Mouse (Mus musculus) ES-Bruce4 (cell line): ENCODE measurements around the gene Gper1. TPM values are rescaled to one million over a fixed set of nuclear protein-coding genes. Genes with fewer than 3 reads are reported as not detected.

ENCODE experiments used
- H3K27ac ChIP-seq: 2 replicates; pipeline ENCODE4 v1.5.1; 2012; ENCODE audit warnings: low read length, inconsistent platforms; ENCODE audit not compliant: insufficient read depth
- H3K27me3 ChIP-seq: 2 replicates; pipeline ENCODE4 v1.6.1; 2012; ENCODE audit warnings: mild to moderate bottlenecking, low read length, inconsistent platforms; ENCODE audit not compliant: control insufficient read depth, poor library complexity, insufficient read depth, severe bottlenecking
- H3K36me3 ChIP-seq: 2 replicates; pipeline ENCODE4 v1.6.1; 2012; ENCODE audit warnings: inconsistent platforms, mild to moderate bottlenecking, low read length, moderate library complexity; ENCODE audit not compliant: control insufficient read depth, poor library complexity, insufficient read depth, severe bottlenecking
- H3K4me1 ChIP-seq: one replicate; pipeline ENCODE4 v1.8.1; 2011; ENCODE audit warnings: low read length; ENCODE audit not compliant: control insufficient read depth, insufficient read depth
- H3K4me3 ChIP-seq: 2 replicates; pipeline ENCODE4 v1.5.1; 2011; ENCODE audit warnings: low read depth, mild to moderate bottlenecking, low read length
- H3K9ac ChIP-seq: 2 replicates; pipeline ENCODE4 v1.6.1; 2012; ENCODE audit warnings: low read depth, mild to moderate bottlenecking, inconsistent platforms; ENCODE audit not compliant: poor library complexity, severe bottlenecking
- H3K9me3 ChIP-seq: replicated peaks from 2 replicates; pipeline ENCODE4 v1.6.1; 2012; ENCODE audit warnings: mild to moderate bottlenecking, low read length, inconsistent platforms; ENCODE audit not compliant: control insufficient read depth, poor library complexity, insufficient read depth, severe bottlenecking
- CTCF ChIP-seq: IDR thresholded peaks from one replicate; pipeline ENCODE4 v1.8.1; 2011; ENCODE audit warnings: low read depth, low read length
- EP300 ChIP-seq: IDR thresholded peaks from 2 replicates; pipeline ENCODE4 v1.6.1; 2011; ENCODE audit warnings: low read depth, low read length; ENCODE audit not compliant: insufficient read depth
- POLR2A ChIP-seq: IDR thresholded peaks from one replicate; pipeline ENCODE4 v1.8.1; 2011; ENCODE audit warnings: low read length; ENCODE audit not compliant: insufficient read depth
- polyA plus RNA-seq: library from polyadenylated mRNA; stranded (reverse); fragments of >200 nt; gene quantifications from 2 replicates; pipeline ENCODE4 v1.2.4, GENCODE M21; 2011; ENCODE audit warnings: low read depth; ENCODE audit not compliant: missing spikeins, insufficient read depth, insufficient read length

Gper1 gene
- polyA plus RNA-seq, 1 experiment = not detected

DNA sequence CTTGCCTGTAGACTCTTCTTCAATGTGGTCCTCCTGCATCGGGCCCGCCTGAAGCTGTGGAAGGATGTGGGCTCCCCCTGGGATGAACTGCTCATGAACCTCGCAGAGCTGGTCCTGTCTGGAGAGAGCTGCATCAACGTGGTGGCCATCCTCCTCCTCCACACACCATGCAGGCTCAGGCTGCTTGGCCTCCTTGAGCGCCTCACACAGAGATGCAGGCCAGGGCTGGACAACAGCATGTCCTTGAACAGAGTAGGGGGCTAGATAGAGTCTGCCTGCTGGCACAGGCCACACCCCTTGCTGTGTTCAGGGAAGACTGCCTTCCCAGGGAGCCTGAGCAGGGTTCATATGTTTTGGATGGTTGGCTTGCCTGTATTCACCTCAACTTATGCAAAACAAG, 8.0 kb upstream of the Gper1 start:
- Histone ChIP-seq H3K36me3 (no peaks in the 10 kb centered on the region), H3K4me3 (no peak overlapping the region), H3K27me3 (no peaks in the 10 kb centered on the region), H3K4me1 (no peaks in the 10 kb centered on the region), H3K9ac (no peak overlapping the region), H3K9me3 (no peaks in the 10 kb centered on the region), H3K27ac (no peak overlapping the region)
- TF ChIP-seq POLR2A (no peak), CTCF (no peak)

DNA sequence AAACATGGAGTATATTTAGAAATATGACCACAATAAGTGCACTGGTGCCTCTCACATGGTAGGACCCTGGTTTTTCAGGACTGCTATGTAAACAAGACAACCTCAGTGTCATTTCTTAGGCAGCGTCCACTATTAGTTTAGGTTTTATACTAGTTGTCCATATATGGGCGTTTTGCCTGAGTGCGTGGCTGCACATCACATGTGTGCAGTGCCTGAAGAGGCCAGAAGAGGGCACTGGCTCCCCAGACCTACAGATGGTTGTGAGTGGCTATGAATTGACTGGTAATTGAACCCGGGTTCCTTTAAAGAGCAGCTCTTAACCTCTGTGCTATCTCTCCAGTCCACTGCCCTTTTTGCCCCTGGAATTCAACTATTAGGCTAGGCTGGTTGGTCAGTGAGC, 6.0 kb upstream of the Gper1 start:
- Histone ChIP-seq H3K4me1 (no peaks in the 10 kb centered on the region), H3K27me3 (no peaks in the 10 kb centered on the region), H3K4me3 (no peak overlapping the region), H3K27ac (no peak overlapping the region), H3K36me3 (no peaks in the 10 kb centered on the region), H3K9me3 (no peaks in the 10 kb centered on the region), H3K9ac (no peak overlapping the region)
- TF ChIP-seq CTCF (peak; percentile 48), POLR2A (no peak), EP300 (no peak)

DNA sequence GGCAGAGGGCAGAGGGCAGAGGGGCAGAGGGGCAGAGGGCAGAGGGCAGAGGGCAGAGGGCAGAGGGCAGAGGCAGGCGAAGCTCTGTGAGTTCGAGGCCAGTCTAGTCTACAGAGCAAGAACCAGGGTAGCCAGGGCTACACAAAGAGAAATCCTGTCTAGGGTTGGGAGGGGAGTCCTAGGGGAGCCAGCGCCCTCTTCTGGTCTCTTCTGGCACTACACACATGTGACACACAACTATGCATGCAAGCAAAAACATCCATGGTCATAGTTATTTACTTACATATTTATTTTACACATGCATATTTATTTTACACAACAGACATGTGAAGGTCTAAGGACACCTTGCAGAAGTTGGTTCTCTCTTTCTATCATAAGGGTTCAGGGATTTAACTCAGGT, 5.5 kb upstream of the Gper1 start:
- Histone ChIP-seq H3K27ac (no peak overlapping the region), H3K4me3 (no peak overlapping the region), H3K4me1 (no peaks in the 10 kb centered on the region), H3K9me3 (no peaks in the 10 kb centered on the region), H3K9ac (no peak overlapping the region), H3K36me3 (no peaks in the 10 kb centered on the region), H3K27me3 (no peaks in the 10 kb centered on the region)
- TF ChIP-seq EP300 = no peak
- TF ChIP-seq CTCF = peak; percentile 38
- no peak for TF ChIP-seq POLR2A

DNA sequence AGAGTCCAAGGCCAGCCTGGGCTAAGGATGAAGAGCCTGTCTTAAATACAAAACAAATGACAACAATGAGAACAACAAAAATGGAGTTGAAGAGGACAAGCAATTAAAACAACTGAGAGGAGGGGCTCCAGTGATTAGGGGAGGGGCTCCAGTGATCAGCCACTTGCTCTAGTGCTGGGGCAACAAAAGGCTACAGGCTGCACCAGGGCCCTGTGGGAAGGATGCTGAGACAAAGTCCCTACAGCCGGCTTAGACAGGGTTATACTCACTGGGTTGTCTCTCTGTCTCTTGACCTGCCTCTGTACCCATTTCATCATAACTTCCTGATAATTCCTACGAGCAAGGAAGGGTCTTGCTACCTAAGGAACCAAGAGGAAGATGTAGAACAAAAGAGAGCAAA, 4.8 kb upstream of the Gper1 start:
- H3K27ac ChIP-seq = no peak overlapping the region

DNA sequence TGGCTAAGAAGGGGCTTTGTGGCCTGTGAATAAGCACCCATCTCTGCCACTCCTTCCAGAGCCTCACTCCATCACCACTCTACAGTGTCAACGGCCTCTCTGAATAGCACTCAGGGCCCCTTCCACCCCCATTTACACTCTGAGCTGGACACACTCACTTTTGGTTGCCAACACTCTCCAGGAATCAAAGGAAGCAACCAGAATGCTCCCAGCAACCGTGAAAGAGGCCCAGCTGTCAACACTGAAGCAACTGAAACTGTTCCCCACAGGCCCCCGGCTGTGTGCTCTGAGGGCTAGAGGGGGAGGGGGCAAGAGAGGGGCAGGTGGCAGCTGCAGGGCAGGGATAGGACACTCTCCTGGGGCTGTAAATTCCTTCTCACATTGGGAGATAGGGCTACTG, 4.3 kb upstream of the Gper1 start:
- H3K27ac ChIP-seq = no peak overlapping the region
- H3K9me3 ChIP-seq = no peaks in the 10 kb centered on the region
- TF ChIP-seq POLR2A = no peak
- TF ChIP-seq EP300 = no peak
- no peak for TF ChIP-seq CTCF
- no peak overlapping the region for H3K4me3 ChIP-seq
- no peaks in the 10 kb centered on the region for H3K27me3 ChIP-seq
- H3K9ac ChIP-seq = no peak overlapping the region
- no peaks in the 10 kb centered on the region for H3K4me1 ChIP-seq
- H3K36me3 ChIP-seq = no peaks in the 10 kb centered on the region

More for the DNA sequence above, 4.8 kb upstream of the Gper1 start:
- no peaks in the 10 kb centered on the region for H3K27me3 ChIP-seq
- no peaks in the 10 kb centered on the region for H3K4me1 ChIP-seq
- no peak for TF ChIP-seq POLR2A
- TF ChIP-seq EP300 = no peak
- no peak for TF ChIP-seq CTCF
- no peaks in the 10 kb centered on the region for H3K36me3 ChIP-seq
- no peak overlapping the region for H3K9ac ChIP-seq
- H3K9me3 ChIP-seq = no peaks in the 10 kb centered on the region
- no peak overlapping the region for H3K4me3 ChIP-seq

DNA sequence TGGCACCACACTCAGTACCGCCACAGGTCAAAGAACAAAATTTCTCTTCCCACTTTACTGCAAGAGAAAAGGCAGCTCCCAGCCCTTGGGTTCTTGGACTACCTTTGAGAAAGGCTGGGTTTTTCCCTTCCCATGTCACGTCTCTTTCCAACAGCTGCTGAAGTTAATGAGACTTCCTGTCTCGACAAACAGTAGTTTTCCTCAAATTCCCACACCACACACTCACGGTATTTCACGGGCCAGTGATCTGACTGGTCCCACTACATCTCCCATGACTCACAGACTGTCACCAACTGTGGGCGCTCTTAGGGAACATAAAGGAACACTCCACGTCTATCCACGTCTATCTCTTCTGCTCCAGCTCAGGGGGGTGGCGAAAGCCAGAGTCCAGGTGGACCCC, 2.2 kb downstream of the Gper1 start:
- Histone ChIP-seq H3K9ac (no peak overlapping the region), H3K36me3 (no peaks in the 10 kb centered on the region), H3K4me1 (no peaks in the 10 kb centered on the region), H3K4me3 (no peak overlapping the region), H3K27ac (no peak overlapping the region), H3K9me3 (no peaks in the 10 kb centered on the region), H3K27me3 (no peaks in the 10 kb centered on the region)
- no peak for TF ChIP-seq CTCF
- TF ChIP-seq POLR2A = no peak
- TF ChIP-seq EP300 = no peak

DNA sequence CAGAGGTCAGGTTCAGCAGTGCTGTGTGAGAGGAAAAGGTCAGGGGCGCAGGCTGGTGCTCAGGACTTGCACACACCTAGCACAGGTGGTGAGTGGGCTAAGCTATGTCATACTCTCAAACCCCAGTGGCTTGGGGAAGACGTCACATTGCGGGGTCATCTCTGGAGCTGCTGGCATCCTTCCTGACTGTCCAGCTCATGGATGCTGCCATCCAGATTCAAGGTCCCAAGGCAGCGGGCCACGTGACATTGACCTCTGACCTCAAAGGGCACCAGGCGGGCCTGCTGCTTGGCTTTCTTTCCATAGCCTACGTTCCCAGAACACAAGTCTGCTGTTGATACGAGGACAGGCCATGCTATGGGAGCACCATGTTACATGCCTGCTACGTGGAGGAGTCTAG, 4.0 kb downstream of the Gper1 start:
- no peak overlapping the region for H3K9ac ChIP-seq
- no peak for TF ChIP-seq CTCF
- TF ChIP-seq EP300 = no peak
- no peak for TF ChIP-seq POLR2A

More for the DNA sequence above, 4.0 kb downstream of the Gper1 start:
- Histone ChIP-seq H3K4me1 (no peaks in the 10 kb centered on the region), H3K27ac (no peak overlapping the region), H3K27me3 (no peaks in the 10 kb centered on the region), H3K4me3 (no peak overlapping the region), H3K36me3 (no peaks in the 10 kb centered on the region), H3K9me3 (no peaks in the 10 kb centered on the region)
